ENCODE assay signal across 22 mouse cellular contexts in the genomic region with DNA sequence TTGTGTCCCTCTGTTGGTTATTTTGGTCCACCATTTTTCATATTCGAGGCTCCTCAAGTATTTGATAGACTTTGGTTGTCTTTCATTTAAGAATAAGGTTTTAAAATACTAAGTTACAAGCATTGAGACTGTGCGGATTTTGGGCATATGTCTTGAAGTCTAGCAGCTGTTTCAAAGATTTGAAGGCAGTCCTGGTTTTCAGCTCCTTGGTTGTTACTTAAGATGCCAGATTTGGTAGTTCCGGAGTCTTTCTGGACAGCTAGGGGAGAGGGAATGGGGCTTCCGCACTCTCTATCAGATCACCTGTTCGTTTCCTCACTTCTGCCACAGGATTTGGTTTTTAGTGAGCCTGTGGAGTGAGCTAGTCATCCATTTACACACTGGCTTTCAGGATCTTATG.
"Had no signal": no experiment of that assay in that cellular context is flagged by ENCODE, and none has a peak within 500 bp of the region (broad histone marks: within the 10 kb centered on the region; RNA-seq: fewer than 3 reads in every experiment).

No protein-coding gene starts in this region.

- DNase-seq: kidney, adult 11 months; kidney, adult 9 months; kidney, postnatal 14 days; kidney, postnatal 4 days; left cerebral cortex, postnatal 4 days; liver, postnatal 0 days; lung, embryonic 14.5 days; right cerebral cortex, adult 18-20 months; right cerebral cortex, postnatal 14 days; right cerebral cortex, postnatal 4 days; thymus, adult 18-20 months; thymus, postnatal 36 days had no signal

- H3K4me1 ChIP-seq: limb, embryonic 12.5 days; limb, embryonic 15.5 days; stomach, embryonic 15.5 days had no signal

- H3K27me3 ChIP-seq: limb, embryonic 12.5 days; limb, embryonic 15.5 days; midbrain, embryonic 12.5 days; midbrain, embryonic 15.5 days; neural tube, embryonic 12.5 days; neural tube, embryonic 15.5 days; stomach, embryonic 15.5 days had no signal

- H3K4me3 ChIP-seq: limb, embryonic 12.5 days; limb, embryonic 15.5 days; midbrain, embryonic 12.5 days; midbrain, embryonic 15.5 days; neural tube, embryonic 12.5 days; neural tube, embryonic 15.5 days; stomach, embryonic 15.5 days had no signal

- H3K27ac ChIP-seq: limb, embryonic 12.5 days; limb, embryonic 15.5 days; liver, embryonic 14.5 days; macrophage; midbrain, embryonic 12.5 days; midbrain, embryonic 15.5 days; neural tube, embryonic 12.5 days; neural tube, embryonic 15.5 days; stomach, embryonic 15.5 days had no signal

- ATAC-seq: liver, postnatal 0 days; lung, postnatal 0 days; midbrain, embryonic 15.5 days had no signal
